Mouse (Mus musculus) ES-Bruce4 (cell line): ENCODE results near the gene Leng1.

Experiments
- CTCF ChIP-seq: IDR thresholded peaks from one replicate; pipeline ENCODE4 v1.8.1; 2011; ENCODE audit warnings: low read depth, low read length
- EP300 ChIP-seq: IDR thresholded peaks from 2 replicates; pipeline ENCODE4 v1.6.1; 2011; ENCODE audit warnings: low read depth, low read length; ENCODE audit not compliant: insufficient read depth
- POLR2A ChIP-seq: IDR thresholded peaks from one replicate; pipeline ENCODE4 v1.8.1; 2011; ENCODE audit warnings: low read length; ENCODE audit not compliant: insufficient read depth

DNA sequence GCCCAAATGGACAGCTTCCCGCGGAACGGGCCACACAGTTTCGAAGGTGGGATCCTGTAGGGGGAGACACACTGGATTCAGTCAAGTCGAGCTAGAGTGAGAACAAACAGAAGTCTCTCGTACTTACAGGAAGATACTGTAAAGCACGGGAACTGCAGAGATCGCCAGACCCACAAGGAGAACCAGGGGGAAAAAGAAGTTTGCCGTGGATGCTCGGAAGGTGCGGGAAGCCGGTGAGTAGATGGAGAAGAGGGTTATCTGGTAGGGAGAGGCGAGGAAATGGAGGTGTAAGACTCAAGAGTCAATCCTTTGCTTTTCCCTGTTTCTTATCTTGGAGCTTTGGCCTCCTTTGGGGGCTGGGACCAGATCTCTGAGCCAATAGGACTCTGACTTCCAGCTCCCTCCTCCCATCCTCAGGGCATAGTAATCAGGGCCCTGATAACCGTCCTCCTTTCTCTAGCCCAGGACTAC, 1.3 kb upstream of the Leng1 start:
- TF ChIP-seq CTCF (no peak), EP300 (no peak), POLR2A (no peak)
